ENCODE assay signal across 22 mouse cellular contexts in the genomic region with DNA sequence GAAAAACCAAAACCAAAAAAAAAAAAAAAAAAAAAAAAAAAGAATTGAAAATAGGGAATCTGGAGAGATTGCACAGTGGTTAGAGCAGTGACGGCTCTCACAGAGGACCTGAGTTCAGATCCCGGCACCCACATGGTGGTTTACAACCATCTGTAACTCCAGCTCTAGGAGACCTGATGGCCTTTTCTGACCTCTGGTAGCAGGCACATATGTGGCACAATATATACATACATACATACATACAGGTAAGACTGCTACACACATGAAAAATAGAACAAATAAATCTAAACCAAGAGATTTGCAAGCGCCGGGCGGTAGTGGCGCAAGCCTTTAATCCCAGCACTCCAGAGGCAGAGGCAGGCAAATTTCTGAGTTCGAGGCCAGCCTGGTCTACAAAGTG. TPM values are rescaled to one million over a fixed set of nuclear protein-coding genes. Genes with fewer than 3 reads are reported as not detected.
"Had no signal": no experiment of that assay in that cellular context is flagged by ENCODE, and none has a peak within 500 bp of the region (broad histone marks: within the 10 kb centered on the region; RNA-seq: fewer than 3 reads in every experiment).

No protein-coding gene starts in this region.

- H3K9me3 ChIP-seq: kidney, embryonic 15.5 days; limb, embryonic 12.5 days; limb, embryonic 15.5 days; lung, embryonic 15.5 days; midbrain, embryonic 12.5 days; midbrain, embryonic 15.5 days; neural tube, embryonic 12.5 days; neural tube, embryonic 15.5 days had no signal

- DNase-seq: kidney, adult 11 months; kidney, adult 8-10 months; kidney, postnatal 10 days; kidney, postnatal 36 days; layer of hippocampus, postnatal 36 days; left cerebral cortex, postnatal 4 days; liver, postnatal 0 days; right cerebral cortex, adult 18-20 months; right cerebral cortex, postnatal 14 days; right cerebral cortex, postnatal 4 days; thymus, postnatal 4 days had no signal

- H3K9ac ChIP-seq: kidney, embryonic 15.5 days; limb, embryonic 12.5 days; limb, embryonic 15.5 days; liver, embryonic 14.5 days; liver, postnatal 0 days; lung, embryonic 15.5 days; midbrain, embryonic 12.5 days; midbrain, embryonic 15.5 days; neural tube, embryonic 12.5 days; neural tube, embryonic 15.5 days had no signal

- H3K27me3 ChIP-seq: kidney, embryonic 15.5 days; limb, embryonic 12.5 days; limb, embryonic 15.5 days; lung, embryonic 15.5 days; midbrain, embryonic 12.5 days; midbrain, embryonic 15.5 days; neural tube, embryonic 12.5 days; neural tube, embryonic 15.5 days had no signal

- H3K4me2 ChIP-seq: kidney, embryonic 15.5 days; limb, embryonic 12.5 days; limb, embryonic 15.5 days; liver, embryonic 11.5 days; lung, embryonic 15.5 days; midbrain, embryonic 12.5 days; midbrain, embryonic 15.5 days; neural tube, embryonic 12.5 days; neural tube, embryonic 15.5 days had no signal

- H3K27ac ChIP-seq: kidney, embryonic 15.5 days; limb, embryonic 12.5 days; limb, embryonic 15.5 days; liver, embryonic 14.5 days; lung, embryonic 15.5 days; midbrain, embryonic 12.5 days; midbrain, embryonic 15.5 days; neural tube, embryonic 12.5 days; neural tube, embryonic 15.5 days had no signal

- H3K4me3 ChIP-seq: kidney, embryonic 15.5 days; limb, embryonic 12.5 days; limb, embryonic 15.5 days; lung, embryonic 15.5 days; midbrain, embryonic 12.5 days; midbrain, embryonic 15.5 days; neural tube, embryonic 12.5 days; neural tube, embryonic 15.5 days had no signal

- H3K4me1 ChIP-seq: kidney, embryonic 15.5 days; limb, embryonic 12.5 days; limb, embryonic 15.5 days; midbrain, embryonic 12.5 days; midbrain, embryonic 15.5 days; neural tube, embryonic 12.5 days; neural tube, embryonic 15.5 days had no signal

- H3K36me3 ChIP-seq: kidney, embryonic 15.5 days; limb, embryonic 12.5 days; limb, embryonic 15.5 days; lung, embryonic 15.5 days; midbrain, embryonic 12.5 days; midbrain, embryonic 15.5 days; neural tube, embryonic 12.5 days; neural tube, embryonic 15.5 days had no signal

- ATAC-seq: midbrain, embryonic 15.5 days had no signal

RNA-seq across cellular contexts. Expression of gene Smpdl3b, which starts 46.8 kb away (rescaled TPM):
- total RNA-seq: megakaryocyte-erythroid progenitor cell, adult 5-6 weeks had no signal
